Mouse (Mus musculus) gastrocnemius, postnatal 14 days (tissue): ENCODE results near the gene Eln. TPM values are rescaled to one million over a fixed set of nuclear protein-coding genes. Genes with fewer than 3 reads are reported as not detected.
A peak's percentile ranks its signal among the peaks of the same experiment; 100 is the strongest.

ENCODE experiments used
- DNase-seq: peaks from one replicate; pipeline ENCODE4 v3.0.0; 2021; ENCODE audit warnings: mixed read lengths
- intact Hi-C: fragments of 180-260 bp; cut with DNase I; formaldehyde crosslinking; loops from one replicate; pipeline ENCODE4 v1.15.1; 2025; ENCODE audit warnings: low total_unique reads
- long read RNA-seq, 2 experiments: library from polyadenylated mRNA; stranded (forward); transcript quantifications; one replicate each; pipeline ENCODE4 v2.0.0; 2021
- total RNA-seq, 2 experiments: library from RNA; stranded (reverse); gene quantifications; 2 replicates each; pipeline ENCODE4 v1.2.3; 2021

The Eln gene
- total RNA-seq, result 100 to 1,000 TPM; 123 to 198 TPM
- long read RNA-seq, experiment 1, transcript Eln-201 (37 exons, 3,853 nt), result major isoform, 18 of 51 reads
- long read RNA-seq, experiment 1, partial matches to known transcripts, result 25 of 51 reads
- long read RNA-seq, experiment 1, other reads (novel, unspliced or antisense), result 7 of 51 reads
- long read RNA-seq, experiment 2, transcript Eln-201 (37 exons, 3,853 nt), result major isoform, 32 of 61 reads
- long read RNA-seq, experiment 2, partial matches to known transcripts, result 23 of 61 reads
- long read RNA-seq, experiment 2, other reads (novel, unspliced or antisense), result 6 of 61 reads

DNA sequence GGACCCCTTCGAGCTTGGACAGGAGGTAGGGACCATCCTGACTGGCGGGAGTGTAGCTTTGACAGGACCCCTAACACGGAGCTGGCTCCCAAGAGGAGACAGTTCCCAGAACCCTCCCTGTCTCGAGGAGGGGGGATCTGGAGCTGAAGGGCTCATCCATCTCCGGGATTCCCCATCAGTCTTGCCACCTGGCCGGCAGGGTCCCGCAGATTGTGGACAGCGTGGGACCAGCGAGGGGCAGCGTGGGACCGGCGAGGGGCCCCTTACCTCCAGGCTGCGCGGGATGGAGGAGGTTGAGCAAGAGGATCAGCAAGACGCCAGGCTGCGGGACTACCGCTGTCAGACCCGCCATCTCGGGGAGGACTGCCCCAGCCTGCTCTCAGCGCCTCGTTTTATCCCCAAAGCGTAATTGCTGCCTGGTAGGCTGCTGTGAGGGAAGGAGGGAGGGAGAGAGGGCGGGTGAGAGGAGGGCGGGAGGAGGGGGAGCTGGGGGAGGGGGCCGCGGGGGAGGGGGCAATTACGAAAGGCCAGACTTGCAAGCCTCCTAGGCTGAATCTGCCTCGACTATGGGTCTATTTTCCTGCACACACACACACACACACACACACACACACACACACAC, at the start of gene Eln:
Eln (minus strand) TSS at position 434 of the 622 bp plus-strand sequence.
- DNase-seq, result peak; percentile 44
- intact Hi-C loops, result loop anchor here (5.0 kb wide), 1 partner anchor 155 kb away; no protein-coding TSS in a partner anchor

GRCm38 (mm10) chr5:134790080-134790995, 43.2 kb upstream of the Eln start:
- intact Hi-C loops, result no loop called here
- DNase-seq, result peak; percentile 65

- intact Hi-C loops, result no loop called here
- peak; percentile 74 for DNase-seq
Measured at GRCm38 (mm10) chr5:134788237-134788636, 41.1 kb upstream of the Eln start.

DNA sequence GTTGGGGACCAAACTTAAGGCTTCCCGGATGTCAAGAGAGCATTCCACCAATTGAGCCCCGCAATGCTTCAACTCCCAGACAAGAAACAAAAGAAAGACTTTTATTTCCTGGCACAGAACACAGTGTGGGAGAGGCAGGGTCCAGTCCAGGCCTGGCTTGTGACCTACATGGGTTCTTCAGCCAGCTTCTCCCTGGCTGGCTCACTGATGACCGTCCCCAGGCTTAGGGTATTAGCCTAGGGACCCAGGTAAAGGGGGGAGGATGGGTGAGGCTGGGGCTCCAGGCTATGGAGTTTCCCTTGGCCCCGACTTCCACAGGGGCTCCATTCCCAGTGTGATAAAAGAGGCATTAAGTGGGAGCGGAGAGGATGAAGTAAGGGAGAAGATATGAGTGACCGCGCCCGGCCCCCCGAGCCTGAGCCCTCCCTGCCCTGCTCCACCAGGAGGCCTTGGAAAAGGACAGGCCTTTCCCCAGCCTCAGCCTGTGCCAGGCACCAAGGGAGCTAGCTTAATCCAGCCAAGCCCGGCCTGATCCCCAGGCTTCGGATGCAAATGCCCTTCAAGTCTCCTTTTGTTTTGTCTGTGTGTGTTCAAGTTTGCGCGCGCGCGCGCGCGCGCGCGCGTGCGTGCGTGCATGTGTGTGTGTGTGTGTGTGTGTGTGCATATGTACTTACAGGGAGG, 38.7 kb upstream of the Eln start:
- peak; percentile 48 for DNase-seq
- intact Hi-C loops, result no loop called here

- DNase-seq, result no peak
Measured at GRCm38 (mm10) chr5:134783794-134784193, 36.7 kb upstream of the Eln start.

GRCm38 (mm10) chr5:134780963-134781362, 33.8 kb upstream of the Eln start:
- no peak for DNase-seq
- intact Hi-C loops, result no loop called here

More at GRCm38 (mm10) chr5:134783794-134784193, 36.7 kb upstream of the Eln start:
- intact Hi-C loops, result no loop called here

GRCm38 (mm10) chr5:134780146-134780545, 33.0 kb upstream of the Eln start:
- intact Hi-C loops, result no loop called here
- DNase-seq, result no peak

GRCm38 (mm10) chr5:134776551-134776950, 29.4 kb upstream of the Eln start:
- intact Hi-C loops, result no loop called here

DNA sequence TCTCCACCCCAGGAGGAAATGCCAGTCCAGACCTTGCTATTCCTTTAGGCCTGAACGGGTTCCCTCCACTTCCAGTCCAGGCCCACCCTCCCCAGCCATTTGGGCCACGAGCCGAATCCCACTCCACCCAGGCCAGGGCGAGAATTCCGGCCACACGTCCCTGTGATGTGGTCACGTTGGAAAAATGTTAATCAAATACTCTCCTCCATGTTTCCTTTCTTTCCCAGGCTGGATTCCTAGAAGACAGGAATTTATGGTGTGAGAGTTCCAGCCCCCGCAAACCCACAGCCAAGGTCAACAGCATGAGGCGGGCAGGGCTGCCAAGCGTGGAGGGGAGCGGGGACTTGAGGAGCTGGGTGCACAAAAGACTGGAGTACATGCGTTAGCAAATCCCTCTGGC, 25.4 kb upstream of the Eln start:
- no peak for DNase-seq
- intact Hi-C loops, result no loop called here

More at GRCm38 (mm10) chr5:134776551-134776950, 29.4 kb upstream of the Eln start:
- DNase-seq, result no peak

DNA sequence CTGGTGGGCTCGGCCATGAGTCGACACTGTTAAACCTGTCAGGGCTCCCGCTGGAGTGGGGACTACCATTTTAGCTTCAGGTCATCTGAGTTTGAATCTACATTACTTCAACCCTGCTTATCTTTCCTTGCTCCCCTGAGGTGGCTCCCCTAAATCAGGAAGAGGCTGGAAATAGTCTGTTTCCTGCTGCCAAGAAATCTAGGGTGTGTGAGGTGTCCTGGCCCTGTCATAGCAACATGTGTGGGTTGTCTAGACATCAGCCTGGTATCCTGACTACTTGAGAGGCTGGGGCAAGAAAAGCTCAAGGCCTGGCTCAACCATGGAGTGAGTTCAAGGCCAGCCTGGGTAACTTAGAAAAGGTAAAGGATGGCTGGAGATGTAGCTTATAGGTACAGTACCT, 24.6 kb upstream of the Eln start:
- DNase-seq, result no peak

GRCm38 (mm10) chr5:134769181-134769580, 22.1 kb upstream of the Eln start:
- intact Hi-C loops, result no loop called here
- DNase-seq, result no peak

More for the DNA sequence above, 24.6 kb upstream of the Eln start:
- intact Hi-C loops, result no loop called here

DNA sequence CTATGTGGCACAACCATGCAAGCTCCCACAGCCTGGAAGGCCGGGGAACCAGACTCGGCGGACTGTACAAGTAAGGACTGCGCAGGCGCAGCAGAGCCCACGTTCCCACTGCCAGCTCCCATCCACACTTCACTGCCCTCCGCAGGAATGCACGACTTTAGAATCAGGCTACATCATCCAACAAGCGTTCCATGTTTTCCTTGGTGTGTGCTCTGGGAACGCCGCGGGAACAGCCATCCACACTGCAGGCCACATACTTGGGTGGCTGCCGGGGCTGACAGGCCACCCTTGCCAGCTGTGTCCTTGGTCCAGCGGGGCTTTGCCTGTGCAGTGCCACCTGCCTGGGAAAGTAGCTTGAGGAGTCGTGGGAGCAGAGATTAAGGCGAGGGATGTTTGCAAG, 18.3 kb upstream of the Eln start:
- peak; percentile 52 for DNase-seq
- intact Hi-C loops, result no loop called here

GRCm38 (mm10) chr5:134763326-134763725, 16.2 kb upstream of the Eln start:
- intact Hi-C loops, result no loop called here
- DNase-seq, result peak; percentile 62

DNA sequence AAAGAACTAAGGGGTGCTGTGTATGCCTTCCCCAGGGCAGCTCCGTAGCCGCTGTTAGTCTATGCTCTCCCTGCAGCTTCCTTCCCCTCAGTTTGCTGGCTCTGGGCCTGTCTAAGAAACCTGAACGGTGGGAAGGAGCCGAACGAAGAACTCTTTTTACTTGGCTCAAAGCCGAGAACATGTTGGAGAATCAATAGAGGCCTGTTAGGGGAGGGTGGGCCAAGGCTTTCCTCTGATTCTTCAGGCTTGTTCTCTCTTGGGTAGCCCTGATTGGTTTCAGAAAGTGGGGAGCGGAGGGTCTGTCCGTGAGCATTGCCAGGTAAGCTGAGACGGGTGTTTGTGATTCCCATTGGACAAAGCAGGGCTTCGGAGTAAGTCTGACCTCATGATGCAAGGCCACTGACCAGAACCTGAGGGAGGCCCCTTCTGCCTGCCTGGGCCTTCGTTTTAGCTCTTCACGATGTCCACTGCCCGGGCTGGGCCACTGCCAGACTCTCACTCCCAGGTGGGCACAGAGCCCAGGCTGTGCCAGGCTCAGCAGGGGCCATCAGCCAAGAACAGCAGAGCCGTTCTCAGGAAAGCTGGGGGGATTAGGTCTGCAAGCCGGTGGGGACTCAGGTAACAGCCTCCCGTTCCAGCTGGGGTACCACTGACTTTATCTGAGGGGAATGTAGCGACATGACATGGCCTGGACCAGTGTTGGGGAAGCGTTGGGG, 14.4 kb upstream of the Eln start:
- intact Hi-C loops, result no loop called here
- peak; percentile 63 for DNase-seq

GRCm38 (mm10) chr5:134756031-134756430, 8.9 kb upstream of the Eln start:
- intact Hi-C loops, result no loop called here
- no peak for DNase-seq

DNA sequence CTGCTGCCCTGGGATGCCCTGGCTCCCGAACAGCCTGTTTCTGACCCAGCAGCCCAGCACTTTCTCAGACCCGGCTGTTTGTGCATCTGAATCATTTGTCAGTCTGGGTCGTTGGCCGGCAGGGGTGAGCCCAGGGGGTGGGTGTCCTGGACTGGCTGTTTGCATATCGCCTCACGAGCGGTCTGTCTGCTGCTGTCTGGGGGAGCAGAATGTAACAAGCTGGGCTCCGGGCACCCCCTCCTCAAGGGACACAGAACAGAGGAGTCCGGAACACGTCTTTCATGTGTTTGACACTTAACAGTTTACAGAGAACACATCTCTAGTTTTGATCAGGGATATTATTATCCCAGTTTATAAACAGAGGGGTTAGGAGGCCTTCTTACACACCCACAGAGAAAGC, 7.0 kb upstream of the Eln start:
- intact Hi-C loops, result no loop called here
- no peak for DNase-seq

GRCm38 (mm10) chr5:134750469-134750868, 3.3 kb upstream of the Eln start:
- DNase-seq, result no peak
- intact Hi-C loops, result no loop called here

DNA sequence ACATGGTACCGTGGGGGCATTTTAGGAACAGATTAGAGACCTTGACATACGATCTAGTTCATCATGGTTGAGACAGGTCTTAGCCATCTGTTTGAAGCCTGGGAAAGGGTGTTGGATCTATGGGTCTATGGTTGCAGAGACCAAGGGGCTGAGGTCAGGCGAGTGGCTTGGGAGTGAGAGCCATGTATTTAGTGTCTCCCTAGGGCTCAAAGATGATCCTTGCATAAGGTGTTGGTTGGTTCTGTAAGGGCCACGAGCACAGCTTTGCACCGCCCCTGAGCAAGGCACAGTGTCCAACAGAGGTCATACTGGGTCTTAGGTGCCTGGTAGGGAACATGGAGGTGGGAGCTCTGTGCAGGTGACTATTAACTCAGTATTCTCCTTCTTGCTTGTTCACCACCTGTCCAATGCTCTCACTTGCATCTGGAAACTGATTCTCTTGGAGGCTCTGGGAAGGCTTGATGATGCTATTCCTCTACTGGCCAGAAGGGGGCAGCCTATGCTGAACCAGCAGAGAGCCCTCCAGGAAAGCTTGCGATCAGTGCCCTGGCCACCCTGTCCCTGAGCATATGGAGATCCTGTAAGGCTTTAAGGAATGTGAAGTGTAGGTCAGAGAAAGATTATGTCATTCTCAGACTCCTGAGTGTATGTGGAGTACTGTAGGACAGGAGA, 960 bp upstream of the Eln start:
- intact Hi-C loops, result loop anchor here (5.0 kb wide), 1 partner anchor 154 kb away; no protein-coding TSS in a partner anchor
- peak; percentile 64 for DNase-seq
